Mouse (Mus musculus): ENCODE measurements around the gene Cd79a. TPM values are rescaled to one million over a fixed set of nuclear protein-coding genes. Genes with fewer than 3 reads are reported as not detected.

The Cd79a gene
- polyA plus RNA-seq, 1 experiment: 0.04 TPM

DNA sequence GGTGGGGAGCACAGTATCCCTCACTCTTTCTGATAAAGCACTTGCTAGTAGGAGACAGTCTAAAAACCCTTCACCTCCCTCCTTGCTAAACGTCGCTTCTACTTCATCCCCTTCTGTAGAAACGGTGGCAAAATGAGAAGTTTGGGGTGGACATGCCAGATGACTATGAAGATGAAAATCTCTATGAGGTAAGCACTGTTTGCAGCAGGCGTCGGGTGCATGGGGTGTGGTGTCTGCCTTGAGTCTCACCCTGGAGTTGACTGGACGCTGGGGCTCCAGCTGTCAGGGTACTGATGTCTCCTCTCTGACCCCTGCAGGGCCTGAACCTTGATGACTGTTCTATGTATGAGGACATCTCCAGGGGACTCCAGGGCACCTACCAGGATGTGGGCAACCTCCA is 3.9 kb downstream of the Cd79a start:
- TF ChIP-seq GATA1 (IDR thresholded peaks at IDR 0.05; ENCODE audit: low read length): no peak

DNA sequence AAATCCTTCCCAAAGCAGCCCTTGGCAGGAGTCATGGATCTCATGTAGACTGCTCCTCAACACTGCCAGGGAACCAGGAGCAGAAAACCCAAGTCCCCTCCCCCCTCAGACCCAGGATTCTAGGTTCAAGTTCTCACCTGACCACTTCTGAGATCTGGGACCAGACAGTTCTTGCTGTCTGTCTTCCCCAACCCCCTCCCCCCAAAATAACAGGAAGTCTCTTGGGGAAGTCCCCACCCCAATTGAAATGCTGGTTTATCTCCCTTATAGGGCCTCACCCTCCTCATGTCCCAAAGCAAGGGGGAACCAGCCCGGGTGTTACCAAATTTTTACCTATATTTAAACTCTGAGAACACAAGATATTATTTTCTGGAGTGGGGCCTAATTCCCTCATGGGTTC is 4.7 kb downstream of the Cd79a start:
- TF ChIP-seq GATA1 (IDR thresholded peaks at IDR 0.05; ENCODE audit: low read length): no peak

DNA sequence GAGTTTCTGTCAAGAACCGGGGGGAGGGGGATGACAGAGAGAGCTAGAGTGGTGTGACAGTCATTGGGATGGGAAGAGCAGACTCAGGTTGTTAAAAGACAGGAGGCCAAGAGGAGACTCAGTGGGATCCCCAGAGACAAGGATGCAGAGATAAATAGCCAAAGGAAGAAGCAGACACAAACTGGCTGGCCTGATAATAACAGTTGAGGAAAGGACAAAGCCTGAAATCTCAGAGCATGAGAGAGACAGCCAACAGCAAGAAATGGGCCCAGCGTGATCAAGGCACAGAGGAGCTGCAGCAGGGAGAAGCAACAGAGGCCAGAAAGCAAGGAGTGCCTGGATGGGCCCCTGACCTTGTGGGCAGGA is 5.1 kb downstream of the Cd79a start:
- TF ChIP-seq GATA1 (IDR thresholded peaks at IDR 0.05; ENCODE audit: low read length): no peak

DNA sequence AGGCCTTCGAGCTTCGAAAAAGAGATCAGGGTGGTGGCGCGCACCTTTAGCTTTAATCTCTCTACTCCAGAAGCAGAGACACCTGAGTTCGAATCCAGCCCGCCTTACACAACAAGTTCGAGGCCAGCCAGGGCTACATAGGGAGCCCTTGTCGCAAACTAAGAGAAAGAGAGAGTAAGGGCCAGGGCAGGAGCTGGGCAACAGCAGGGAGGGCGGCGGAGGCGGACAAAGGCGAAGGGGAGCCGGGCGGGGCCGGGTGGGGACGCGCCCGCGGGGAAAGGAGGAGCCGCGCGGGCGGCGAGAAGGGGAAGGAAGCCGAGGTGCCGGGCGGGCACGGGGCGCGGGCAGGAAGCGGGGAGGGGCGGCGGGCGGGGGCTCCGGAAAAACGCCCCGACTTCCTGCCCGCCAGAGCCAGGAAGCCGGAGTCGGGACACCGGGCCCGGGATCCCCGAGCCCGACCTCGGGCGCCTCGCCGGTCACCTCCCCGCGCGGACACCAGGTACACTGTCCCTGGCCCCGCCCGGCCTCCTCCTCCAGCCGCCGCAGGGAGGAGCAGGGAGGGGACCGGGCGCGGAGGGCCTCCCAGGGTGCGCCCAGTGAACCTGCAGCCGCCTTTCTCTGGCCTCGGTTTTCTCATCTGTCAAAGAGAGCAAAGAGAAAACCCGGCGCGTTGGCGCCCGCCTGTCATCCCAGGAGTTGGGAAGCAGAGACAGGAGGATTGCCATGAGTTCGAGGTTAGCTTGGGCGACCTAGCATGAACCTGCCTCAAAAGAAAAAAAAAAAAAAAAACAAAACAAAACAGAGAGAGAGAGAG is 5.7 kb downstream of the Cd79a start, which contains the start of gene Arhgef1:
TSS of gene Arhgef1 (plus strand) at position 283 of the 814 bp plus-strand sequence.
- no peak for TF ChIP-seq GATA1 (IDR thresholded peaks at IDR 0.05; ENCODE audit: low read length)

DNA sequence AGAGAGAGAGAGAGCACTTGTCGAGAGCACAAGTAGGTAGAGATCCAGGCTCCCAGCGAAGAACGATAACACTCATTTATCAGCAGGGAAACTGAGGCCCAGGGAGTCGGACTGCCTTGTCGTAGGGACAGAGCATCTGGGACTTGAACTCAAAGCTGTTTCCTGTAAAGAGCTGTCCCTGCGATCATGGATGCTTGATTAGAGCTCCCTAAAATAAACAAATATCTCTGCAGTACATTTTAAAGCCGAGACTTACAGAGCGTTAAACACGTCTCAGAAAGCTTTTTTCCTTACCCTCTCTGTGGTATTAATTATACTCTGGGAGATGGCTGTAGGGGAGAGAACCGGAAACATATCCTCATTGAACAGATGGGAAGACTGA is 6.3 kb downstream of the Cd79a start:
- TF ChIP-seq GATA1 (IDR thresholded peaks at IDR 0.05; ENCODE audit: low read length): no peak

DNA sequence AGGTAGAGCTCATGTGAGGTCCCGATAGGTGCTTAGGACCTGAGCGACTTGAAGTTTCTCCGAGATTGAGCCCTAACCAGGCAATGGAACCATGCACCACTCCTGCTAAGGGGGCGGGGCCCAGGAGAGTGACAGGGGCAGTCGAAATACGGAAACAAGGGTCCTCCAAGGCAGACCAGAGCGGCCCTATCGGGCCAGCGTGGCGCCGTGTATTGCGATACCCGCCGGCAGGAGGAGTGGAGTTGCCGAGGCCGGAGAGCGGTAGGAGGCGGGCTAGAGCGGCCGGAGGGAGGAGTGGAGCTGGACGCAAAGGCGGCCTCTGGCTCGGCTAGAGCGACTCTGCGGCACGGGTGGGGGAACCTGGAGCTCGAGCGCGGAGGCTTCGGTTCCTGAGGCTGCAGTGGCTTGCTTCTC is 6.9 kb downstream of the Cd79a start:
- TF ChIP-seq GATA1 (IDR thresholded peaks at IDR 0.05; ENCODE audit: low read length): no peak

DNA sequence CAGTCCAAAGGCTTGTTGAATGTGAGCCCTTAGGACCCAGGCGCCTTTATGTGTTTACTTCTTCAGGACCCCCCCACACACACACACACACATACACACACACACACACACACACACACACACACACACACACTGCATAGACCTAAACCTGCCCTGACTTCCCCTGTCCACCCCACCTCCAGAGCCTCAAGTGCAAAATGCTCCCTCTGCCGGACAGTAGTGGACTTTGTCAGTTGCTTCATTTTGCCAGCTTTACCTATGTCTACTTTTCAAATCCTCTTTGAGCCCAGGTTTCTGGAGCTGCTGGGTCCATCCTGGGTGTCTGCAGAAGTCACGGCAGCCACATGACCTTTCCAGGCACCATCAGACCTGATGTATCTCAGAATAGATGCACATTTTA is 7.8 kb downstream of the Cd79a start:
- no peak for TF ChIP-seq GATA1 (IDR thresholded peaks at IDR 0.05; ENCODE audit: low read length)

DNA sequence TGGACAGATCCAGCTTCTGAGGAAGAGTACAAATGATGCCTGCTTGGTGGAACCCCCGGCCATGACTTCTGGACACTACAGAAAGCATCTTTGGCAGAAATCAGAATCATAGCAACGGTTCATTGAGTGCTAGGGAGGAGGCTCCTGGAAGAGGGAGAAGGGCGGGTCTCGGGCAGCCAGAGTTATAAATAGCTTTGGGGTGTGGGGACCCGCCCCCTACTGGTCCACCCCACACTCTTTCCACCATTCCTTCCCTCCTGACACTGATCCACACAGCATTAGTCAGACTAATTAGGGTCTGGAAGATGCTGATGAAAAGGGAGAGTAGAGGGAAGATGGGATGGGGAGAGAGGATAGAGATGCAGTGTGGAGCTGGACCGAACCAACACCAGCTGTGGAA is 9.4 kb downstream of the Cd79a start:
- TF ChIP-seq GATA1 (IDR thresholded peaks at IDR 0.05; ENCODE audit: low read length): no peak

DNA sequence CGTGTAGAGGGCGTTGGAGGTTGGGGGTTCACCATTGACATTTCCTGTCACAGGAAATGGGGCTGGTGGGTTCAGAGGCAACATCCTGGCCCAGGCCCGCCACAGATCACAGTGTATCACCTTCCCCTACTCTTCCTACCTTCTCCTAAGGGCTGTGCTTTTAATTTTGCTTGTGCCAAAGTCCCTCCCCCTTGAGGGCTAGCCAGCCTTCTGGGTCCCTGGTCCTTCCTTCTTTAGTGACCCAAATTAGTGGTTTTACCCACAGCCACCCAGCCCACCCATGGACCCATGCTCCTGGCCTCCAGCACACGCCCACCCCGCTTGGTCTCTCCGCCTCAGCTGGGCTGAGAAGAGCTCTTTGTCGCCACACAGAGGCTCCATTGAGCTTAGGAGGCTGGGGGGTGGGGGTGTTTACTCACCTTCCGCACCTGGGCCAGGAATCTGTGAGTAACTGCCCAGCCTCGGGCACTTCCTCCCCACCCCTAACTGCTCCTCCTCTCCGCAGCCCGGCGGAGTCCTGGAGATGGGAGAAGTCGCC is 10.1 kb downstream of the Cd79a start:
- no peak for TF ChIP-seq GATA1 (IDR thresholded peaks at IDR 0.05; ENCODE audit: low read length)

DNA sequence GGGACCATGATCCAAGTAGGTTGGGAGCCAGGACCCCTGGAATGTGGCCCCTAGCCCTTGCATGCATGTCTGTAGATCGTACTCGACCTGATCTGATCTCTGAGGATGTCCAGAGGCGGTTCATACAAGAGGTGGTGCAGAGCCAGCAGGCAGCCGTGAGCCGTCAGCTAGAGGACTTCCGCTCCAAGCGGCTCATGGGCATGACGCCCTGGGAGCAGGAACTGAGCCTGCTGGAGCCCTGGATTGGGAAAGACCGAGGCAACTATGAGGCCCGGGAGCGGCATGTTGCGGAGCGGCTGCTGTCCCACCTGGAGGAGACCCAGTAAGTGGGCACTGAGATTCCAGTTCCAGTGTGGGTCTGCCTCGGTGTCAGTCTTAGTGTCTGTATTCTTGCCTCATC is 15.3 kb downstream of the Cd79a start:
- TF ChIP-seq GATA1 (IDR thresholded peaks at IDR 0.05; ENCODE audit: low read length): no peak

DNA sequence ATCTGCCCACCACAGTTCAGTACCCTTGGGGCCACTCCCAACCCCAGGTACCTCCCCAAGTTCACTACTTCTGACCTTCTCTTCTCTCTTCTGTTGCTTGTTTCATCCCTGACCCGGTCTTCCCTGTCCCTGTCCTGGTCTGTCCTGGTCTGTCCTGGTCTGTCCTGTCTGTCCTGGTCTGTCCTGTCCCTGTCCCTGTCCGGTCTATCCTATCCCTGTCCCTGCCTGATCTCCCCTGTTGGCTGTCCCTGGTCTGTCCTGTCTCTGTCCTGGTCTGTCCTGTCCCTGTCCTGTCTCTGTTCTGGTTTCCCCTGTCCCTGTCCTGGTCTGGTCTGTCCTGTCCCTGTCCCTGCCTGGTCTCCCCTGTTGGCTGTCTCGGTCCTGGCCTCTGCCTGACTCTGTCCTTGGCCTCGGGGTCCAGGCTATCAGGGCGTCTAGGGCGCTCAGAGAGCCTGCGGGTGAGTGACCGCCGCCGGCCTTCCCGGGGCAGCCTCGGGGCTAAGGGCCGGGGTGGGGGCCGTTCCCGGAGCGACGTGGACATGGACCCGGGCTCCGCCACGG is 21.7 kb downstream of the Cd79a start:
- no peak for TF ChIP-seq GATA1 (IDR thresholded peaks at IDR 0.05; ENCODE audit: low read length)

DNA sequence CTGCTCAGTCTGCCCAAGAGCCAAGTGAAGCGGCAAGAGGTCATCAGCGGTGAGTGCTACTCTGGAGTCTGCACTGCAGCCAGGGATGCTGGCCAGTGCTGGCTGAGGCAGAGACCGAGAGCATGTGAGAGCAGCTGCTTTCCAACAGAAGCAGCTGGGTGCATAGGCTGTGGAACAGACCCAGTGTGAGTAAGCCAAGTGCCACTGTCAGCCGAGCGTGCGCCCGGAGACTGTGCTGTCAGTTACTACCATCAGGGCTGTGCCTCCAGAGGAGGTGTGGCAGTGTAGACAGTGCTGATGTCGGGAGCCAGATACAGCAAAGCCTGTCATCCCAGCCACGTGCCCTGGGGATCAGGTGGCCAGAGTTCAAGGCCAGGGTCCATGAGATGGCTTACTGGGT is 22.5 kb downstream of the Cd79a start:
- no peak for TF ChIP-seq GATA1 (IDR thresholded peaks at IDR 0.05; ENCODE audit: low read length)

DNA sequence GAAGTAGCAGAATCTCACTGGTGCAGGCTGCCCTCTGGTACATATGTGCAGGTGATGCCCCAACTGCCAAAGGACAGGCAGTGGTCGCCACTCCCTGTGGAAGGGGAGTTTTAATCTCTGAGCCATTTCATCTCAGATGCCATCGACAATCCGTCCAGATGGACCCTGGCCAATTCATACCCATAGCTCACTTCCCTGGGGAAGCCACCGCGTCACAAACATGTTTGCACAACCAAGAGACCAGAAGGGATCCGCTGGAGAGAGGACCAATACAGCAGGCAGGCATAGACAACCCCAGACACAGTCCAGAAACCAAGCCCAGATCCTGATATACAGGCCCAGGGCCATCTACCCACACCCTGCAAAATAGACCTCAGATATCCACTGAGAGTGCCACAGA is 33.3 kb downstream of the Cd79a start:
- no peak for TF ChIP-seq GATA1 (IDR thresholded peaks at IDR 0.05; ENCODE audit: low read length)

DNA sequence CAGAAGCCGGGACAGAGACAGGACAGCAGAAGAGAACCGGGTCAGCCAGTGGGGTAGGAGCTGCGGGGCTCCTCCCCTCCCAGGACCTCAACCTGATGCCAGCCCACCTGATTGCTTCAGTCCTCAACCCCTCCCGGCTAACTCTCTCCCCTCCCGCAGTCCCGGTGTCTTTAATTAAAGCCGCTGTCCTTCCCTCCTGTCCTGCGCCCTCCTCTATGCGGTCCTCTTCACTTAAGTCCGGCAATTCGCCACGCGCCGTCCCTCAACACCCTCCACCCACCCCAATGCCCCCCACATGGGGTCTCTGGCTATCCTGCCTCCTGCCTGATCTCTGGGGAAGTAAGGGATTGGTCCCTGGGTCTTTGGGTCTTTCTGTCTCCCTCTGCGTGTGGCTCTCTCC is 34.5 kb downstream of the Cd79a start:
- TF ChIP-seq GATA1 (IDR thresholded peaks at IDR 0.05; ENCODE audit: low read length): no peak

DNA sequence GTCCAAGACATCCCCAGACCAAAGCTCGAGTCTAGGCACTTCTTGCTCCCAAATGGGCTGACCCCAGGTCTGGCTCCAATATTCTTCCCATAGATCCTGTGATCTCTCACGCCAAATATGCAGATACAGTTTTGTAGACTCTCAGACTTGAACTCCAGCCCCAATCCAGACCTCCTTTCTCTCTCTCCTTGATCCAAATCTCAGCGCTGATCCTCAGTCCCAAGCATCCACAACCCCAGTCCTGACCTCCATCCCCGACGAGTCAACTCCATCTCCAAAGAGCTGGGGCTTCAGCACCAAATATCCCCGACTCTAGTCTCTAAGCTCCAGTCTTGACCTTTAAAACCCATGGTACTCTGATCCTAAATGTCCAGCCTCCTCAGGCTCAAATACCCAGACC is 46.5 kb downstream of the Cd79a start:
- no peak for TF ChIP-seq GATA1 (IDR thresholded peaks at IDR 0.05; ENCODE audit: low read length)

DNA sequence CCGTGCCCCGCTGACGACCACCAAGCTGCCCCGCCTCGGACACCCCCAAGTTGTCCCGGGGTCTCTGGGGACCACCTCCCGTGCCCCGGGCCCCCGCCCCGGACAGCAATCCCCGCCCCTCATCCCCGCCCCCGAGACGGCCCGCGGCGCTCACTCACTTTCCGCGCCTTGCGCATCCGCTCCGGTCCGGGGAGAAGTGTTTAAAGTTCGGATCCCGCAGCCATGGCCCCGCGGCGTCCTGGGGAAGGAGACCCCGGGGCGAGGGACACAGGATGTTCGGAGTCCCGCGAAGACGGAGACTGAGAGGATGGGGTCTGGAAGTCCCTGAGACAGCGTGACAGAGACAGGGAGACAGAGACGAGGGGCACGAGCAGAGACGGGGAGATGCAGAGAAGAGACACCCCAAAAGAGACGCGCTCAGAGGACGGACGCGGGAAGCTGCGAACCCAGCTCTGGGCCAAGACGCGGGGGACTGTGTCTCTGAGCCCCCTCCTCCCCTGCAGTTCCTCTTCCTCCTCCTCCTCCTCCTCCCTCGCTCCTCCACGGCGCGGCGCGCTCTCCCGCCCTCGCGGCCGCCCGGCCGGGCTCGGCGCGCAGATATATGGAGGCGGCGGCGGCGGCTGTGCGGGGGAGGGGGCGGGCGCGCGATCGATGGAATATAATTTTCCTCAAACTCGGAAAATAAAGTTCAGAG is 47.2 kb downstream of the Cd79a start, which contains the start of gene Gm4881:
TSS of gene Gm4881 (minus strand) at position 238 of the 694 bp plus-strand sequence.
- no peak for TF ChIP-seq GATA1 (IDR thresholded peaks at IDR 0.05; ENCODE audit: low read length)
